Mouse (Mus musculus) embryonic facial prominence, embryonic 10.5 days (tissue): Measurements from ENCODE around the gene Asic2. TPM values are rescaled to one million over a fixed set of nuclear protein-coding genes. Genes with fewer than 3 reads are reported as not detected.
"Not testable (repeated sequence)": the region's sequence is repeated elsewhere in the genome, so short reads cannot be mapped to it uniquely, and the experiment has no call there.

Experiments used
- DNase-seq: peaks from one replicate; pipeline ENCODE4 v3.0.0-alpha.2; 2017; ENCODE audit warnings: low spot score
- H3K27ac ChIP-seq: fragments of 300-500 bp; sonication (generic); replicated peaks from 2 replicates; pipeline ENCODE4 v1.5.1; 2016; ENCODE audit warnings: mild to moderate bottlenecking
- H3K27me3 ChIP-seq: fragments of 300-500 bp; sonication (generic); replicated peaks from 2 replicates; pipeline ENCODE4 v1.6.1; 2016; ENCODE audit warnings: low read depth, mild to moderate bottlenecking; ENCODE audit not compliant: poor library complexity, severe bottlenecking
- H3K36me3 ChIP-seq: fragments of 300-500 bp; sonication (generic); replicated peaks from 2 replicates; pipeline ENCODE4 v1.6.1; 2016; ENCODE audit warnings: mild to moderate bottlenecking, moderate library complexity
- H3K4me1 ChIP-seq: fragments of 300-500 bp; sonication (generic); 2 replicates; pipeline ENCODE4 v1.6.1; 2016
- H3K4me3 ChIP-seq: fragments of 300-500 bp; sonication (generic); 2 replicates; pipeline ENCODE4 v1.5.1; 2016; ENCODE audit warnings: mild to moderate bottlenecking, moderate library complexity
- H3K9me3 ChIP-seq: fragments of 300-500 bp; sonication (generic); 2 replicates; pipeline ENCODE4 v1.6.1; 2016; ENCODE audit warnings: mild to moderate bottlenecking
- WGBS: fragments of 180-500 bp; shearing (Covaris S2); methylation state at CpG from one replicate; pipeline ENCODE4 v1.1.7; 2016; 5-methylcytosine and 5-hydroxymethylcytosine counted together
- polyA plus RNA-seq: library from polyadenylated mRNA; unstranded; fragments of >200 nt; fragmentation: Nextera tagmentation; extraction: Ambion mirVana; gene quantifications from 2 replicates; pipeline ENCODE4 v1.2.1, GENCODE M21; 2016

The Asic2 gene
- polyA plus RNA-seq, 1 experiment from 2014 or later = 0.66 TPM

- WGBS = 84% methylated on average over 4 of the region's 4 CpGs
- no peak overlapping the region for H3K4me3 ChIP-seq
- no peak for DNase-seq
Measured at GRCm38 (mm10) chr11:81361040-81361439, 607.2 kb downstream of the Asic2 start.

GRCm38 (mm10) chr11:81350498-81350897 lies 617.8 kb downstream of the Asic2 start:
- H3K4me3 ChIP-seq, H3K27me3 ChIP-seq, H3K27ac ChIP-seq, H3K9me3 ChIP-seq, H3K4me1 ChIP-seq, DNase-seq, H3K36me3 ChIP-seq: not testable (repeated sequence)
- WGBS = 61% methylated on average over 6 of the region's 6 CpGs

More at GRCm38 (mm10) chr11:81361040-81361439, 607.2 kb downstream of the Asic2 start:
- no peak overlapping the region for H3K27ac ChIP-seq
- no peaks in the 10 kb centered on the region for H3K4me1 ChIP-seq
- H3K36me3 ChIP-seq = no peaks in the 10 kb centered on the region
- 0 out of 2 replicates have a peak, but pooled peaks cover 6% of the 10 kb centered on the region for H3K9me3 ChIP-seq
- no peaks in the 10 kb centered on the region for H3K27me3 ChIP-seq

- no peak overlapping the region for H3K4me3 ChIP-seq
- H3K9me3 ChIP-seq = no peaks in the 10 kb centered on the region
- 75% methylated on average over 2 of the region's 2 CpGs for WGBS
- H3K36me3 ChIP-seq = no peaks in the 10 kb centered on the region
- H3K4me1 ChIP-seq = no peaks in the 10 kb centered on the region
- no peaks in the 10 kb centered on the region for H3K27me3 ChIP-seq
- no peak for DNase-seq
- no peak overlapping the region for H3K27ac ChIP-seq
Measured at GRCm38 (mm10) chr11:81331977-81332376, 636.3 kb downstream of the Asic2 start.

GRCm38 (mm10) chr11:81330982-81331381 lies 637.3 kb downstream of the Asic2 start:
- no peaks in the 10 kb centered on the region for H3K27me3 ChIP-seq
- no peaks in the 10 kb centered on the region for H3K9me3 ChIP-seq
- 85% methylated on average over 3 of the region's 3 CpGs for WGBS
- H3K36me3 ChIP-seq = no peaks in the 10 kb centered on the region
- H3K4me3 ChIP-seq = no peak overlapping the region
- DNase-seq = no peak
- H3K4me1 ChIP-seq = no peaks in the 10 kb centered on the region
- no peak overlapping the region for H3K27ac ChIP-seq

- no peak overlapping the region for H3K27ac ChIP-seq
- no peaks in the 10 kb centered on the region for H3K36me3 ChIP-seq
- H3K9me3 ChIP-seq = no peaks in the 10 kb centered on the region
- DNase-seq = no peak
- 90% methylated on average over 5 of the region's 5 CpGs for WGBS
- H3K4me1 ChIP-seq = no peaks in the 10 kb centered on the region
- no peak overlapping the region for H3K4me3 ChIP-seq
- H3K27me3 ChIP-seq = no peaks in the 10 kb centered on the region
Measured at GRCm38 (mm10) chr11:81328088-81328487, 640.2 kb downstream of the Asic2 start.

- no peak for DNase-seq
- no peaks in the 10 kb centered on the region for H3K9me3 ChIP-seq
- H3K27me3 ChIP-seq = no peaks in the 10 kb centered on the region
- H3K36me3 ChIP-seq = no peaks in the 10 kb centered on the region
- 83% methylated on average over 4 of the region's 4 CpGs for WGBS
- no peak overlapping the region for H3K4me3 ChIP-seq
- H3K4me1 ChIP-seq = no peaks in the 10 kb centered on the region
- H3K27ac ChIP-seq = no peak overlapping the region
Measured at GRCm38 (mm10) chr11:81323146-81323545, 645.1 kb downstream of the Asic2 start.

GRCm38 (mm10) chr11:81322466-81322865 lies 645.8 kb downstream of the Asic2 start:
- H3K36me3 ChIP-seq = no peaks in the 10 kb centered on the region
- 89% methylated on average over 8 of the region's 8 CpGs for WGBS
- H3K4me1 ChIP-seq = no peaks in the 10 kb centered on the region
- no peaks in the 10 kb centered on the region for H3K9me3 ChIP-seq
- DNase-seq = no peak
- no peaks in the 10 kb centered on the region for H3K27me3 ChIP-seq
- H3K27ac ChIP-seq = no peak overlapping the region
- H3K4me3 ChIP-seq = no peak overlapping the region

GRCm38 (mm10) chr11:81290041-81290440 lies 678.2 kb downstream of the Asic2 start:
- no peak overlapping the region for H3K27ac ChIP-seq
- DNase-seq = no peak
- no peaks in the 10 kb centered on the region for H3K36me3 ChIP-seq
- no peaks in the 10 kb centered on the region for H3K27me3 ChIP-seq
- 43% methylated on average over 3 of the region's 3 CpGs for WGBS
- H3K4me3 ChIP-seq = no peak overlapping the region
- no peaks in the 10 kb centered on the region for H3K9me3 ChIP-seq
- H3K4me1 ChIP-seq = peaks cover 6% of the 10 kb centered on the region

GRCm38 (mm10) chr11:81283185-81283584 lies 685.1 kb downstream of the Asic2 start:
- 73% methylated on average over 6 of the region's 6 CpGs for WGBS
- Histone ChIP-seq H3K27ac (no peak overlapping the region), H3K9me3 (no peaks in the 10 kb centered on the region), H3K4me3 (no peak overlapping the region), H3K27me3 (peaks cover 30% of the 10 kb centered on the region), H3K4me1 (peaks cover 5% of the 10 kb centered on the region; the same call in 1 of the 2 replicates), H3K36me3 (no peaks in the 10 kb centered on the region)
- DNase-seq = no peak

- 22% methylated on average over 2 of the region's 2 CpGs for WGBS
- Histone ChIP-seq H3K9me3 (no peaks in the 10 kb centered on the region), H3K4me3 (no peak overlapping the region), H3K27me3 (peaks cover 30% of the 10 kb centered on the region), H3K27ac (no peak overlapping the region), H3K4me1 (peaks cover 5% of the 10 kb centered on the region; the same call in 1 of the 2 replicates), H3K36me3 (no peaks in the 10 kb centered on the region)
- DNase-seq = no peak
Measured at GRCm38 (mm10) chr11:81280070-81280469, 688.2 kb downstream of the Asic2 start.

GRCm38 (mm10) chr11:81277406-81277805 lies 690.9 kb downstream of the Asic2 start:
- WGBS = 43% methylated on average over 5 of the region's 5 CpGs
- Histone ChIP-seq H3K27me3 (peaks cover 30% of the 10 kb centered on the region), H3K27ac (no peak overlapping the region), H3K9me3 (no peaks in the 10 kb centered on the region), H3K36me3 (no peaks in the 10 kb centered on the region), H3K4me1 (peaks cover 5% of the 10 kb centered on the region; the same call in 1 of the 2 replicates), H3K4me3 (no peak overlapping the region)
- no peak for DNase-seq

- H3K27ac ChIP-seq = no peak overlapping the region
- H3K4me3 ChIP-seq = no peak overlapping the region
- no peak for DNase-seq
- no peaks in the 10 kb centered on the region for H3K36me3 ChIP-seq
- peaks cover 2% of the 10 kb centered on the region; the same call in 1 of the 2 replicates for H3K4me1 ChIP-seq
- 91% methylated on average over 16 of the region's 16 CpGs for WGBS
- 0 out of 2 replicates have a peak, but pooled peaks cover 3% of the 10 kb centered on the region for H3K9me3 ChIP-seq
- H3K27me3 ChIP-seq = no peaks in the 10 kb centered on the region
Measured at GRCm38 (mm10) chr11:81272677-81273418, 695.4 kb downstream of the Asic2 start.

- Histone ChIP-seq H3K36me3 (no peaks in the 10 kb centered on the region), H3K4me1 (peaks cover 2% of the 10 kb centered on the region; the same call in 1 of the 2 replicates), H3K4me3 (no peak overlapping the region), H3K9me3 (0 out of 2 replicates have a peak, but pooled peaks cover 3% of the 10 kb centered on the region), H3K27me3 (no peaks in the 10 kb centered on the region), H3K27ac (no peak overlapping the region)
- 80% methylated on average over 1 of the region's 1 CpGs for WGBS
- no peak for DNase-seq
Measured at GRCm38 (mm10) chr11:81271422-81271821, 696.8 kb downstream of the Asic2 start.
